Mouse (Mus musculus): ENCODE measurements at regions not wholly inside any gene's neighbourhood (a gene's known extent, or its start where the extent isn't known, plus 50 kb on each side); places are given as distances from the start of the nearest gene placed in this dataset.

- no peak for DNase-seq (ENCODE audit: low spot score in 2 of 2)
Observed at GRCm38 (mm10) chr11:20882756-20883155, 51.9 kb upstream of the Lgalsl start.

DNA sequence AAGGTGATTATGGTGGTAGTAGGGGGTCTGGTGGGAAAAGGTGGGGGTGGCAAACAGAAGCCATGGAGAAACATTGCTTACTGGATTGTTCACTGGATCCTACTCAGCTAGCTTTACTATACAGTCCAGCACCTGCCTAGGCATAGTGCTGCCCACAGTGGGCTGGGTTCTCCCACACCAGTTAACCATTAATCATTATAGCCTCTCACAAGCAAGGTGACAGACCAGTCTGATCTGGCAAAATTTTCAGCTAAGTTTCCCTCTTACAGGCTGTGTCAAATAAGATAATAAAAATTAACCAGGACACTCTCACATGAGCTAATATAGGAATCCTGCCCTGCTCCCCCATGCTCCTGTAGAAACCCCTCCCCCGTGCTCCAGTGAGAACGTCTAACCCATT is 53.1 kb upstream of the Lgalsl start:
- no peak for DNase-seq (ENCODE audit: low spot score in 2 of 2)

GRCm38 (mm10) chr11:20887044-20887443 is 56.2 kb upstream of the Lgalsl start:
- DNase-seq (ENCODE audit: low spot score in 2 of 2): no peak

DNA sequence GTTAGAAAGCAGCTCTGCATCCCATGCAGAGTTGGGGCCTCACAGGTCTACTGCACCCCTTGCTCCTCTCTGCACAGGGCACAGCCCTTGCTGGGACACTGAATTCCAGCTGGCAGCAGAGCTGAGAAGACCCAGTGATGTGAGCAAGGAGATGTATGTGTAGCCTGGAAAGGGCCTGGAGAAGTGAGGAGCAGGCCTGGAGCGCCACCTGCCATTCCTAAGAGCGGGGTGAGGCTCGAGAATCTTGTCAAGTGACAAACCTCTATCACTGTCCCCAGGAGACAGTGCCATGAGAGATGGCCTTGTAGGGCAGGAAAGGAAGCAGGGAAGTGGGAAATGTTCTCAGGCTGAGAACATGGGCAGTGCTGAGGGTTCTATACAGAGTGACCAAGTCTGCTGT is 59.6 kb upstream of the Lgalsl start:
- no peak for DNase-seq (ENCODE audit: low spot score in 2 of 2)

- no peak for DNase-seq (ENCODE audit: low spot score in 2 of 2)
Observed at GRCm38 (mm10) chr11:20891711-20892110, 60.9 kb upstream of the Lgalsl start.

GRCm38 (mm10) chr11:20896277-20897123 is 65.6 kb upstream of the Lgalsl start:
- peak; percentile 23 to 59 for DNase-seq (ENCODE audit: low spot score in 2 of 2)

DNA sequence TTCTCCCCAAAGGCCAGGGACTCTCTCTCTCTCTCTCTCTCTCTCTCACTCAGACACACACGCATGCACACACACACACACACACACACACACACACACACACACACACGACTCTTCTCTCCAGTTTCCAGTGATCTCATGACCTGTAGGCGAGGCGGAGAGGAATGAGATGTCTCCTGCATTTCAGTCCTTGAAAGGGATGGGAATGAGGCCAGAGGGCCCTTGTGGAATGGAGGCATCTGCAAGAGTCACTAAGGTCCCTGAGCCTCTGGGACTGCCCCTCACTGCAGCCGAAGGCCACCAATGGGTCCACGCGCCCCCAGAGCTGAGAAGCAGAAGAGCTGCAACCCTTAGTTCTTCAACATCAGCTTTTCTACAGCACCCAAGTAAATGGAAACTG is 66.6 kb upstream of the Lgalsl start:
- DNase-seq (ENCODE audit: low spot score in 2 of 2): no peak

DNA sequence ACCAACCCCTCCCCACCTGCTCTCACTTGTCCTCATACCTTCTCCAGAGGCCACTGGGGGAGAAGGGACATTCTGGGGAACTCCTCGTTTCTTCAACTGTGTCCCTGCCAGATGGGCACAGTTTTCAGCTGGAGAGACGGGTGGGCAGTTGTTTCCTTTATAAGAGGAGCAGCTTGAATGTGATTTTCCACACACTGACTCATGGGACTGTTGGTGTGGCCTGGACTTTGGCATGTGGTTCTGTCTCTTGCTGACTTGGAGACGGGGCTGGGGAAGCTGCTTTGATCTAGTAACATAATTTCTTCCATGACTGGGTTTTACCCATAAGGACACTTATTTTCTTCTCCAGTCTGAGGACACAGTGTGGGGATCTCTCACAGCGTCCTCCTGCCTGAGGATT is 67.7 kb upstream of the Lgalsl start:
- no peak for DNase-seq (ENCODE audit: low spot score in 2 of 2)

DNA sequence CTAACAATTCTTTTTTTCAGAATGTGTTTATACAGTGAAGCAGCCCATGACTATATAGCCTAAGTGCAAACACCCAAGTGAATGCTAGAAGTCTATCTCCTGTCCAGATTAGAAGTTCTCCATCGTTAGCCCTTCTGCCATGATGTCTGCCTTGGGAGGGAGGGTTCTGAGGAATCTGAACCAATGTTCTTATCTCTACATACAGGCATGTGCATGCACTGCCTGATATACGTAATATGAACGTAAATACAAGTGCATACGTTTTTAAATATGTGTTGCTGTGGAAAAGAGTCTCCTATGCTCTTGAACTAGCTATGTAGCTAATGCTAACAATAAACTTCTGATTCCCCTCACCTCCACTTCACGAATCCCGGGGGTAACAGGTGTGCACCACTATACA is 68.9 kb upstream of the Lgalsl start:
- DNase-seq (ENCODE audit: low spot score in 2 of 2): no peak

GRCm38 (mm10) chr11:20902001-20902400 is 71.1 kb upstream of the Lgalsl start:
- DNase-seq (ENCODE audit: low spot score in 2 of 2): no peak

DNA sequence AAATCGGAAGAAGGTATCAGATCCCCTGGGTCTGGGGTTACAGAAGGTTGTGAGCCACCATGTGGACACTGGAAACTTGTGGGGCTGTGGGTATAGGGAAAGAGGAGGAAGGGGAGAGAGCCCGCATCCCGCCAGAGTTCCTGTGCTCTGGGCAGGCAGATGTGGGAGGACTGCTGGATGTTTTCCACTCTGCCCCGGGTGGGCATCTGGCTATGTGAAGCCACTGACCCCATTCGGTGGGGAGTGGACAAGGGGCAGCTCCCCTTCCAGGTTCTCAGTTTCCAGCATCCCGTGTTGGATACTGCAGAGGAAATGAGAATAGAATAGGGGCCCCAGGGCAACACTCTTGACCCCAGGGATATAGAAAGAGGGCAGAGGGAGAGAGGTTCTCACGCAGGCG is 72.1 kb upstream of the Lgalsl start:
- no peak for DNase-seq (ENCODE audit: low spot score in 2 of 2)

GRCm38 (mm10) chr11:20907996-20908395 is 77.1 kb upstream of the Lgalsl start:
- no peak for DNase-seq (ENCODE audit: low spot score in 2 of 2)

- DNase-seq (ENCODE audit: low spot score in 2 of 2): no peak
Observed at GRCm38 (mm10) chr11:20908471-20908870, 77.6 kb upstream of the Lgalsl start.

DNA sequence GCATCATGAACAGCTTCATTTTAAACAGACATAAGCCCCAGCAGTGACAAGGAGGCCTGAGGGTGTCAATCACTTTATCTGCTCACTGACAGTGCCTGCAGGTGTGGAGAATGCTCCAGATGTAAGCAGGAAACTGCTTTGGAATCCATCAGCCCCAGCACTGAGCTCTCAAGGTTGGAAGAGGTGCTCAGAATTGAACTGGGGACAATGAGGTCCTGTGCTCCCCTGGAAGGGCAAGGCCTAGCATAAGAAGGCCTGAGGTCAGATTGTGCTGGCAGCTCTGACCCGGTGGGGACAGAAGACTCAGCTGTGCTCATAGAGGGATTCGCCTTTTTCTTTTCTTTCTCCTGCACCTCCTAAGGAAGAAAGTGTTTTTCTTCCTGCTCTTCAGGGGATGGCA is 82.2 kb upstream of the Lgalsl start:
- DNase-seq (ENCODE audit: low spot score in 2 of 2): peak in 1 of 2 experiments; percentile 51

DNA sequence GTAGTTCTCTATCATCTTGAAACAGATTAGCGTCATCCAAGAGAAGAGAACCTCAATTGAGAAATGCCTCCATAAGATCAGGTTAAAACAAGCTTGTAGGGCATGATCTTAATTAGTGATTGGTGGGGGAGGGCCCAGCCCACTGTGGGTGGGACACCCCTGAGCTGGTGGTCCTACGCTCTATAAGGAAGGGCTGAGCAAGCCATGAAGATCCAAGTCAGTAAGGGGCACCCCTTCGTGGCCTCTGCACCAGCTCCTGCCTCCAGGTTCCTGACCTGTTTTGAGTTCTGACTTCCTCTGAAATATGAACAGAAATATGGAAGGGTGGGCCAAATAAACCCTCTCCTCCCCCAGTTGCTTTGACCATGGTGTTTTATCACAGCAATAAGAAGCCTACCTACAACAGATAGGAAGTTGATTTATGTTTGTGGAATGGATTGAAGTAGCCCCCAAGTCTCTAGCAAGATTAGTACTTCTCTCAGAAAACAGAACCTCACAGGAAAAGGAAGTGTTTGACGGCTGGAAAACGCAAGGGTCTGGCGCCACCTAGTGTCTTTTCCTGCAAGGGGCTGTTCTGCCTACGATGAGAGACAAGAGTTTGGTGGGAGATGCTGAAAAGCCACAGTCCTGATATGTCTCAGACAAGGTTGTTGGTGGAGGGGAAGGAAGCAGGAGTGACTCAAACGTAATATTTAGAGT is 82.9 kb upstream of the Lgalsl start:
- peak; percentile 83 to 94 for DNase-seq (ENCODE audit: low spot score in 2 of 2)

- DNase-seq (ENCODE audit: low spot score in 2 of 2): peak in 1 of 2 experiments; percentile 41
Observed at GRCm38 (mm10) chr11:20914297-20914997, 83.6 kb upstream of the Lgalsl start.

GRCm38 (mm10) chr11:20915182-20915602 is 84.3 kb upstream of the Lgalsl start:
- peak; percentile 42 to 64 for DNase-seq (ENCODE audit: low spot score in 2 of 2)

- peak; percentile 58 for DNase-seq (ENCODE audit: low spot score in 2 of 2)
Observed at GRCm38 (mm10) chr11:20915687-20916432, 85.0 kb upstream of the Lgalsl start.

- DNase-seq (ENCODE audit: low spot score in 2 of 2): peak; percentile 71 to 79
Observed at GRCm38 (mm10) chr11:20916473-20916911, 85.6 kb upstream of the Lgalsl start.

GRCm38 (mm10) chr11:20916961-20917360 is 86.1 kb upstream of the Lgalsl start:
- peak in 1 of 2 experiments; percentile 39 for DNase-seq (ENCODE audit: low spot score in 2 of 2)

DNA sequence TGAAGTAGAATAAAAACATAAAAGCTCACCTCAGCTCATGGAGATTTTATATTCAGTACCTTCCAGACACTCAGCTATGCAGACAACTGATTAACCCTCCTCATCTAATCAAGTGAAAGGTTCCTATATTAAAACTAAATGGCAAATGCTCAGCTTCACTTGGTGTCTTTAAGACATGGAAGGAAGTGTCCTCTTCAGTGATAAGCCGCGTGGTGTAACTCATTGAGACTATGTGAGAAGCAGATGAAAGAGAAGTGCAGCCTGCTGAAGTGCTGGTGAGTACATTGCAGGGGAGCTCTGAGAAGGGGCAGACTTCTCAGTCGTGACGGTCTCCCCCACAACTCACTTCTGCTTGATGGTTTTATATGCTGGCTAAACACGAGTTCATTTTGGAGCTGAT is 86.6 kb upstream of the Lgalsl start:
- peak in 1 of 2 experiments; percentile 47 for DNase-seq (ENCODE audit: low spot score in 2 of 2)

DNA sequence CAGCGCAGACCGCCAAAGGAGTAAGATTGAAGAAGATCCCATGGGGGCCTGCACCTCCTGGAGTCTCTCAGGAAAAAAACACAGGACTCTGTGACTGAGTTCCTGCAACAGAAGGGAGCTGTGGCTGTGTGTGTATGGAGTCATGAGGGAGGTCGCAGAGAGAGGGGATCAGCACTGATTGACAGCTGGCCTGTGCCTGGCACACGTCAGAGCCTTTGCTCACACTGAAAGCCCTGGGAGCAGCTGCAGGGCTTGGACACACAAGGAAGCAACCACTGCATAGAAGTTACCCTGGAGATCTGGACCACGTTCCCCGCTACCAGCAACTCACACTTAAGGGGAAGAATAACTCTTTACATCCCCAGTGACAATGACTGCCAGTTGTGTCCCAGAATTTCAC is 92.3 kb upstream of the Lgalsl start:
- DNase-seq (ENCODE audit: low spot score in 2 of 2): no peak
